Mouse (Mus musculus) left cerebral cortex, postnatal 14 days (tissue): ENCODE measurements around the gene Kif26a. TPM values are rescaled to one million over a fixed set of nuclear protein-coding genes. Genes with fewer than 3 reads are reported as not detected.

Experiments used
- microRNA-seq, 2 experiments: library from miRNA; unstranded; fragments of <30 nt; microRNA quantifications; one replicate each; pipeline ENCODE4 v1.2.0; 2022
- total RNA-seq, 2 experiments: library from RNA; stranded (reverse); gene quantifications; 2 replicates each; pipeline ENCODE4 v1.2.3; 2021

Kif26a gene
- total RNA-seq, 2 experiments from 2014 or later, result 5.8 to 8.1 TPM

Small RNA genes within 50 kb of the gene (microRNA-seq; reads per million reads assigned to microRNA genes)
- gene Mir203 (85.8 to 137 reads per million in 2 experiments), gene Mir3073a (0 reads per million in 2 experiments), gene Mir3073b (0 reads per million in 2 experiments)

Other genes with a start within 250 kb of the Kif26a start
- 10 to 100 TPM; 61.2 to 64.4 TPM for gene Ppp1r13b, start 238.1 kb upstream of the Kif26a start, total RNA-seq
- gene Atp5mpl, start 179.2 kb upstream of the Kif26a start, total RNA-seq, result 100 to 1,000 TPM; 411 to 446 TPM
- gene Tdrd9, start 174.6 kb upstream of the Kif26a start, total RNA-seq, result under 1 TPM; 0.13 to 0.55 TPM
- not detected for gene Rd3l, start 164.9 kb upstream of the Kif26a start, total RNA-seq
- 1 to 10 TPM; 1.9 to 4.7 TPM for gene Aspg, start 39.5 kb upstream of the Kif26a start, total RNA-seq